Mouse (Mus musculus) liver, postnatal 0 days (tissue): ENCODE results near the gene Bcl6b. TPM values are rescaled to one million over a fixed set of nuclear protein-coding genes. Genes with fewer than 3 reads are reported as not detected.

Experiments
- ATAC-seq: fragments of 200-750 bp; cut with Nextera tagmentation; 2 replicates; pipeline ENCODE4 v1.8.0; 2017; ENCODE audit warnings: mild to moderate bottlenecking, moderate library complexity
- DNase-seq: peaks from one replicate; pipeline ENCODE4 v3.0.0-alpha.2; 2016
- H3K27ac ChIP-seq: fragments of 300-500 bp; sonication (generic); 2 replicates; pipeline ENCODE4 v1.5.1; 2014; ENCODE audit warnings: antibody characterized with exemption, moderate library complexity, mild to moderate bottlenecking, low read depth
- H3K27me3 ChIP-seq: fragments of 300-500 bp; sonication (generic); 2 replicates; pipeline ENCODE4 v1.6.1; 2014; ENCODE audit warnings: low read length, control low read depth, mixed read lengths; ENCODE audit not compliant: insufficient read depth
- H3K36me3 ChIP-seq: fragments of 300-500 bp; sonication (generic); replicated peaks from 2 replicates; pipeline ENCODE4 v1.6.1; 2014; ENCODE audit warnings: mild to moderate bottlenecking, control low read depth, low read length, moderate library complexity, mixed read lengths; ENCODE audit not compliant: insufficient read depth
- H3K4me1 ChIP-seq: fragments of 300-500 bp; sonication (generic); 2 replicates; pipeline ENCODE4 v1.6.1; 2014; ENCODE audit warnings: antibody characterized with exemption, mild to moderate bottlenecking, control low read depth; ENCODE audit not compliant: insufficient read depth
- H3K4me2 ChIP-seq: fragments of 300-500 bp; sonication (generic); 2 replicates; pipeline ENCODE4 v1.6.1; 2014; ENCODE audit warnings: low read depth, mild to moderate bottlenecking, low read length, moderate library complexity, mixed read lengths
- H3K4me3 ChIP-seq: fragments of 300-500 bp; sonication (generic); 2 replicates; pipeline ENCODE4 v1.5.1; 2014; ENCODE audit warnings: low read depth, low read length
- H3K9ac ChIP-seq: fragments of 300-500 bp; sonication (generic); replicated peaks from 2 replicates; pipeline ENCODE4 v1.6.1; 2014; ENCODE audit warnings: mild to moderate bottlenecking, moderate library complexity
- H3K9me3 ChIP-seq: fragments of 300-500 bp; sonication (generic); 2 replicates; pipeline ENCODE4 v1.6.1; 2016; ENCODE audit warnings: mild to moderate bottlenecking, control low read depth, low read length, mixed read lengths
- CTCF ChIP-seq: sonication (generic); IDR thresholded peaks from 2 replicates; pipeline ENCODE4 v1.5.1; 2016; ENCODE audit warnings: antibody characterized with exemption, low read depth
- EP300 ChIP-seq: IDR thresholded peaks from 2 replicates; pipeline ENCODE4 v1.6.1; 2016; ENCODE audit warnings: antibody characterized with exemption, low read depth, mild to moderate bottlenecking
- WGBS: fragments of 180-500 bp; shearing (Covaris S2); extraction: QIAGEN DNeasy Blood & Tissue Kit; methylation state at CpG from one replicate; pipeline ENCODE4 v1.1.7; 2014; ENCODE audit not compliant: insufficient replicate concordance; 5-methylcytosine and 5-hydroxymethylcytosine counted together
- polyA plus RNA-seq: library from polyadenylated mRNA; unstranded; fragments of >200 nt; fragmentation: Nextera tagmentation; extraction: Ambion mirVana; gene quantifications from 2 replicates; pipeline ENCODE4 v1.2.1, GENCODE M21; 2015

Gene Bcl6b
- polyA plus RNA-seq, 1 experiment from 2014 or later, result 1.8 TPM

DNA sequence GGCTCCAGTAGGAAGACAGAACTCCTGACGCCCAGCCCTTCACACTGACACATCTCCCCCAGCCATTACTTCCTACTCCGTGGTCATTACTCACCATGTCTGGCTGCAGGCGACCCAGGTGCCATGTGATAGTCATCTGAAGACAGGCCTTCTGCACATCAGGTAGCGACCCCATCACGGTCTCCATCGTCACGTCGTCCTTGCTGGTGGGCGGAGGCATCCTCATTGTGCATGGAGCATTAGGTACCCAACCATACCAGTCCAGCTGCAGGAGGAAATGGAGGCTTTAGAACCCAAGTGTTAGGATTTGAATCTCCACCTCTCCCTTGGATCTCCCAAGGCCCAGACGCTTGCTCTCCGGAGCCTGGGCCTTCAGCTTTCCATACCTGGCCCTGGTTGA, 13.0 kb upstream of the Bcl6b start:
- DNase-seq, result no peak
- TF ChIP-seq EP300 (no peak), CTCF (no peak)
- Histone ChIP-seq H3K27me3 (no peaks in the 10 kb centered on the region), H3K4me1 (peaks cover 13% of the 10 kb centered on the region), H3K9me3 (no peaks in the 10 kb centered on the region), H3K27ac (no peak overlapping the region), H3K36me3 (no peaks in the 10 kb centered on the region), H3K9ac (no peak overlapping the region), H3K4me3 (no peak overlapping the region), H3K4me2 (no peak overlapping the region)
- 65% methylated on average over 11 of the region's 11 CpGs for WGBS
- no peak for ATAC-seq

DNA sequence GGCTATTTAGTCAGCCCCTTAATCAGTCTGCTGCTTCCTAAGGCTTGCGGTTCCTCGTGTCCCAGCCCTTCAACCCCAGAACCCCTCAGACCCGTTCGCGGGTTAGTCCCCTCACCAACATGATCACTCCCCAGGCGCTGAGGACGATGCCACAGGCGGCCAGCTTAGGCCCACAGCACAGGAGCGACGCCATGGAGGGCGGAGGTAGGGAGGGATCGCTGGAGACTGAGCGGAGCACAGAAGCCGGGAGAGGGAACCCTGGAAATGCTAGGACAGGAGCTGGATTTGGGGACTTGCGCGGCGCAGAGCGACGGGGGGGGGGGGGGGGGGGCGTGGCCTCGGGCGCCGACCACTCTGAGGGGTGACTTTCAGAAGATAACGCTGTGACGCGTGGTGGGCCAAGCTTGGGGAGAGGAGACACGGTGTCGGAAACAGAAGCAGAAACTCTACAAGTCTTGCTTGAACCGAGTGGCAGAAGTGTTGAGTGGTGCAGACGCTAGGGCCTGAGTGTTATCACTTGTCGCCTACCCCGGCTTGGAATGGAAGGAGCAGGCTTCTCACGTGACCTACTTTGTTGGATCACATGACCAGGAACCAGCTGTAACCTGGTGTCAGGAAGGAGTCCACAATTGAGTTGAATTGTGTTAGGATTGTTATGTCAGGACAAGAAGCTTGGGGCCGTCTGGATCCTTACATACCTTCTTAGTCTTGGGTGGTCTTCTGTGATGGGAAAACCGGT, 10.1 kb upstream of the Bcl6b start, which contains the start of the genes Gm21988 and Rnasek:
Gene Gm21988 (minus strand): TSS at position 290 of the 739 bp plus-strand sequence.
Gene Rnasek (minus strand): TSS at position 302 of the 739 bp plus-strand sequence.
- Histone ChIP-seq H3K36me3 (peaks cover 11% of the 10 kb centered on the region; the same call in 1 of the 2 replicates), H3K9ac (peak within 1 kb of the TSS; percentile 96), H3K9me3 (no peaks in the 10 kb centered on the region), H3K4me1 (peaks cover 21% of the 10 kb centered on the region), H3K4me3 (peak within 1 kb of the TSS; percentile 92), H3K4me2 (peak within 1 kb of the TSS; percentile 87), H3K27me3 (no peaks in the 10 kb centered on the region), H3K27ac (peak within 1 kb of the TSS; percentile 94)
- under 1% methylated on average over 27 of the region's 35 CpGs for WGBS
- peak; percentile 36 for ATAC-seq
- peak; percentile 84 for DNase-seq
- TF ChIP-seq EP300 (peak; percentile 12; the same call in 1 of the 2 replicates), CTCF (no peak)

DNA sequence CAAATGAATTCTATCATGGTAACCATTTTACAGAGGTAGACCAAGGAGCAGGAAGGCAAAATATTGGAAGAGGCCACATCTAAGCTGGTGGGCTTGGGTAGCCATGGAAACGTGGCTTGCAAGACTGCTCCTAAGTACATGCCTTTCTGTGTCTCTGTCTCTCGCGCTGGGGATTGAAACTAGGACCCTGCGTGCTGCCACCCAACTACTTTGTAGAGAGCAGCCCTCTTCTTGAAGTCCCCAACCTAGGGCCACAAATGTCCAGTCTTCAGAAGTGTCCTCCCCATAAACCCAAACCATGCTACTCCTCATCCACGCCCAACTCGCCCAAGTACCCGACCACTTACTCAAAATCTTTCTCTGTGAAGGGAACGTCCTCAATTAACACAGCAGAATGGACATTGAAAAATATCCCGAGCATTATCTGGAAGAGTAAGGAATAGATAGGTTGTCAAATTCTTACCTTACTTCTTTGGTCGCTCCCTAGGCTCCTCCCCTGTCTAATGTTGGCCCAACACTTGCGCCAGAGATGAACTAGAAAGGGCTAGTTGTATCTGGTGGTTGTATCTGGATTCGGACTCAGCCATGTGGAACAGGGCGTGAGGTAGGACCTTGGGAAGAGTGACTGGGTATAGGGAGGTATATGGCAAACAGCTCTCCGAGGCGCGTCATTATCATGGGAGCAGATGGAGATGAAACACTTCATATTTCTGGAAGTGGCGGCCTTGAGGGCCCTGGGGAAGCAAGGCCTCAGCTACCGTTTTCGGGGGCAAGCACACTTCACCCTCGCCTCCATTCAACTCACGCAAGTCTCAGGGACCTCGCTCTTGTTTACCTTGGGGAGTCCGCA, 9.2 kb upstream of the Bcl6b start:
- no peak for ATAC-seq
- Histone ChIP-seq H3K36me3 (peaks cover 11% of the 10 kb centered on the region; the same call in 1 of the 2 replicates), H3K9me3 (no peaks in the 10 kb centered on the region), H3K4me3 (peak overlapping the region; percentile 92), H3K27me3 (no peaks in the 10 kb centered on the region), H3K9ac (peak overlapping the region; percentile 96), H3K4me1 (peaks cover 21% of the 10 kb centered on the region), H3K4me2 (peak overlapping the region; percentile 87), H3K27ac (peak overlapping the region; percentile 94)
- no peak for DNase-seq
- no peak for TF ChIP-seq CTCF
- TF ChIP-seq EP300, result no peak
- 10% methylated on average over 22 of the region's 23 CpGs for WGBS

DNA sequence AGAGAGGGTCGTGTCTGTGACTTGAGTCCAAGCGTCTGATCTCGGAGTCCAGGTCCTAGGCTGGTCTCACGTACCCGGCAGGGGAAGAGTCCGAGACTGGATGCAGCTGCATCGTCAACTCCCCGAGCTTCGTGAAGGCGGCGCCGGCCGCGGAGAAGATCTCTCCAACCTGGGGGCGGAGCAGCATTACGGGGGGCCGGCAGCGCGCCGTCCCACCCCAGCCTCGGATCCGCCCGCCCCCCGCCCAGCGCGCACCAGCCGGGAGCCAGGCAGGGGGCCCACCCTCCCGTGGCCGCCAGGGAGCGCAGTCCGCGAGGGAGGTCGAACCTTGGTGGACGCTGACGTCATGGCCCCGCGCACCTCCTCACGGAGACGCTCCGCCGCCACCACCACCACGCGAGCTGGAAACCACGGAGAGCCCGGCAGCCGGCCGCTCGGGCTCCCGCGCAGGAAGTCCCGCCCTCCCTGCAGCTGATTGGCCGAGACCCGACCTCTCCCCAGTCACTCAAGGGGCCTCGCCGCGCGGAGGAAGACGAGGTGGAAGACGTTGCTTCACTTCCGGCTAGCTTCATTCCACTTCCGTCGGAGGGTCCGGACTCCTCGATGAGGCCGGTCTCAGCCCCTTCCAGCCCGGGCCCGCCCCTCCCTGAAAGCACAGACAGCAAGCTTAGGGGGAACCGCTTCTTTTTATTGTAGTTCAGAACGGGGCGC, 8.0 kb upstream of the Bcl6b start, which contains the start of gene 0610010K14Rik:
Gene 0610010K14Rik (minus strand): TSS at position 458 of the 711 bp plus-strand sequence.
- Histone ChIP-seq H3K4me3 (peak within 1 kb of the TSS; percentile 92), H3K27me3 (no peaks in the 10 kb centered on the region), H3K36me3 (peaks cover 11% of the 10 kb centered on the region; the same call in 1 of the 2 replicates), H3K4me1 (peaks cover 21% of the 10 kb centered on the region), H3K9ac (peak within 1 kb of the TSS; percentile 96), H3K27ac (peak within 1 kb of the TSS; percentile 94), H3K4me2 (peak within 1 kb of the TSS; percentile 87), H3K9me3 (no peaks in the 10 kb centered on the region)
- DNase-seq, result peak; percentile 98
- TF ChIP-seq CTCF (peak; percentile 79), EP300 (peak; percentile 27; the same call in 1 of the 2 replicates)
- ATAC-seq, result peak; percentile 92
- WGBS, result under 1% methylated on average over 62 of the region's 70 CpGs

DNA sequence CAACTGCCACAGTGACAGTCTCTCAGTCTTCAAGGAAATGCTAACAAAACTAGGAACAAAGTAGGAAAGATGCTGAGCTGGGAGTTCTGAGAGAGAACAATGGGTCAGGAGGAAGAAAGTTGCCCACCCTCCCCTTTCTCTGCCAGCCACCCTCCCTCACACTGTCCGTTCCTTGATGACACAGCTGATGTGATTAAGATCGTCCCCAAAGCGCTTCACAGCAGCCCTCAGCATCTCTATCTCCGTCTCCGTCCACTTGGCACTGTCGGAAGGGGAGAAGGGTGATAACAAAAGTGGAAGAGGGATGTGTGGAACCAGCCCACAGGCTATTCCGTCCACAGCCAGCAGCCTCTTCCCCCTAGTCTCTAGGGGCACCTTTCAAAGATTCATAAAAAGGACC, 7.1 kb upstream of the Bcl6b start:
- H3K27ac ChIP-seq, result peak overlapping the region; percentile 94
- H3K9me3 ChIP-seq, result no peaks in the 10 kb centered on the region
- peak overlapping the region; percentile 87 for H3K4me2 ChIP-seq
- ATAC-seq, result no peak
- H3K9ac ChIP-seq, result peak overlapping the region; percentile 96
- peaks cover 21% of the 10 kb centered on the region for H3K4me1 ChIP-seq
- no peaks in the 10 kb centered on the region for H3K27me3 ChIP-seq
- no peak for DNase-seq
- H3K4me3 ChIP-seq, result peak overlapping the region; percentile 92
- 11% methylated on average over 7 of the region's 7 CpGs for WGBS
- TF ChIP-seq CTCF (no peak), EP300 (no peak)
- H3K36me3 ChIP-seq, result peaks cover 11% of the 10 kb centered on the region; the same call in 1 of the 2 replicates
